Mouse (Mus musculus) hindbrain, embryonic 14.5 days (tissue): ENCODE measurements around the gene Scamp1. TPM values are rescaled to one million over a fixed set of nuclear protein-coding genes. Genes with fewer than 3 reads are reported as not detected.
A peak's percentile ranks its signal among the peaks of the same experiment; 100 is the strongest.
"Not testable (repeated sequence)": the region's sequence is repeated elsewhere in the genome, so short reads cannot be mapped to it uniquely, and the experiment has no call there.

Experiments used
- ATAC-seq: fragments of 200-750 bp; cut with Nextera tagmentation; 2 replicates; pipeline ENCODE4 v1.8.0; 2017; ENCODE audit warnings: moderate number of reproducible peaks, mild to moderate bottlenecking, moderate TSS enrichment, moderate library complexity; ENCODE audit not compliant: low FRiP score
- DNase-seq: peaks from one replicate; pipeline ENCODE4 v3.0.0-alpha.2; 2015; ENCODE audit warnings: low spot score
- H3K27ac ChIP-seq: fragments of 300-500 bp; sonication (generic); 2 replicates; pipeline ENCODE4 v1.5.1; 2014; ENCODE audit warnings: mild to moderate bottlenecking, moderate library complexity
- H3K27me3 ChIP-seq: fragments of 300-500 bp; sonication (generic); 2 replicates; pipeline ENCODE4 v1.6.1; 2014; ENCODE audit warnings: mild to moderate bottlenecking, low read length, mixed read lengths; ENCODE audit not compliant: control insufficient read depth, insufficient read depth
- H3K36me3 ChIP-seq: fragments of 300-500 bp; sonication (generic); replicated peaks from 2 replicates; pipeline ENCODE4 v1.6.1; 2014; ENCODE audit not compliant: control insufficient read depth, insufficient read depth
- H3K4me1 ChIP-seq: fragments of 300-500 bp; sonication (generic); replicated peaks from 2 replicates; pipeline ENCODE4 v1.6.1; 2014; ENCODE audit warnings: antibody characterized with exemption, low read length, mixed read lengths; ENCODE audit not compliant: control insufficient read depth, insufficient read depth
- H3K4me2 ChIP-seq: fragments of 300-500 bp; sonication (generic); replicated peaks from 2 replicates; pipeline ENCODE4 v1.6.1; 2014; ENCODE audit warnings: mild to moderate bottlenecking, moderate library complexity
- H3K4me3 ChIP-seq: fragments of 300-500 bp; sonication (generic); replicated peaks from 2 replicates; pipeline ENCODE4 v1.5.1; 2014; ENCODE audit warnings: mild to moderate bottlenecking, low read length
- H3K9ac ChIP-seq: fragments of 300-500 bp; sonication (generic); 2 replicates; pipeline ENCODE4 v1.6.1; 2014
- H3K9me3 ChIP-seq: fragments of 300-500 bp; sonication (generic); 2 replicates; pipeline ENCODE4 v1.6.1; 2016; ENCODE audit warnings: low read length; ENCODE audit not compliant: control insufficient read depth
- WGBS: fragments of 180-500 bp; shearing (Covaris S2); extraction: QIAGEN DNeasy Blood & Tissue Kit; methylation state at CpG from one replicate; pipeline ENCODE4 v1.1.7; 2014; 5-methylcytosine and 5-hydroxymethylcytosine counted together
- polyA plus RNA-seq: library from polyadenylated mRNA; unstranded; fragments of >200 nt; fragmentation: Nextera tagmentation; extraction: Ambion mirVana; gene quantifications from 2 replicates; pipeline ENCODE4 v1.2.1, GENCODE M21; 2014

Gene Scamp1
- polyA plus RNA-seq, result 159 and 174 TPM in 2 replicates

DNA sequence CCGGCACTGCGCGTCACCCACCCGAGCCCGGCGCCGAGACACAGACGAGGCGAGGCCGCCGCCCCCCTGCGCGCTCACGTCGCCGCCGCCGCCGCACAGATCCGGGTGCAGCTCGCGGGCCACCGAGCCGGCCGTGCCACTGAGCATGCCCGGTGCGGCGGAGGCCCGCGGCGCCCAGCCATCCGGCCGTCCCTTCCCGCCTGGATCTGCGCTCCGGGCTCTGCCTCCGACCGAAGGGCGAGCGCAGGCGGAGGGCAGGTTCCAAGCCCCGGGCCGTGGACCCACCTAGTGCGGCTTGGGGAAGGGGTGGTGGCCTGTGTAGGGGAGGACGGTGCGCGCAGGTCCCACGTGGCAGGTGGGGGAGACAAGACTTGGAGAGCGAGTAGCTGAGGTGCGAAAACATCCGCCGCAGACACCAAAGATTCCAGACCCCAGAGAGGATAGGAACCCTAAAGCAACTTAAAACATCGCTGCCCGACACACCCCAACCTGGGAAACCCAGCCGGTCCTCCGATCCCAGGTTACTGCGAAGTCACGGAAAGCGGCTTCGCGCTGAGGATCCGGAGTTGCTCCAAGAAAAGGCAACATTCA, at the start of gene Scamp1:
Scamp1 (minus strand) TSS at position 577 of the 591 bp plus-strand sequence.
- ATAC-seq, result peak; percentile 98
- H3K9ac ChIP-seq, result peak within 1 kb of the TSS; percentile 90
- WGBS, result under 1% methylated on average over 62 of the region's 62 CpGs

DNA sequence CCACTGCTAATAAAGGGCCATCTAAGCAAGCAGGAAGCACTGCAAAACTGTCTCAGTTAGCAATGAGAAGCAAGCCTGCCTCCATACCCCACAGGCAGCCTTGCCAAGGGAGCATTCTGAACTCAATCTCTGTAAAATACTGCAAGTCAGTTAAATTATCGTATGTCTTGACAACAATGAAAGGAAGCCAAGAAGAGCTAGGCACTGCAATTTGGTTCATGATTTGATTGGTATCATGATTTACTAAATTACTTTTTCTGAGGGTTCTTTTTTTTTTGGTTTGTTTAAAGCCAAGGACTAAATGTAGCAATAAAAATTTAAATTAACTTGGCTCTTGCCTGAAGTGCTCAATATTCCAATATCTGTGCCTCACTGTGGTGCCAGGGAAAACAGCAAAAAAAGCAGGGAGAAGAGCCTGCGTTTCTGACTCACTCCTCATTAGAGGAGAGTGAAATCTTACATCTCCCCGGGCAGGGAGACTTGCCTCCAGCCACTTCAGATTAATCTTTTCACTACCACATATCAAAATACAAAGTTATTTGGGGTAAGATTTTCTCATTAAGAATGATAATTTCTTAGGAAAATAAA, 44.8 kb upstream of the Scamp1 start:
- 54% methylated on average over 3 of the region's 3 CpGs for WGBS
- H3K36me3 ChIP-seq, result no peaks in the 10 kb centered on the region
- no peaks in the 10 kb centered on the region for H3K4me1 ChIP-seq
- H3K27ac ChIP-seq, result peak overlapping the region; percentile 55; the same call in 1 of the 2 replicates
- H3K9ac ChIP-seq, result no peak overlapping the region
- H3K9me3 ChIP-seq, result no peaks in the 10 kb centered on the region
- H3K4me2 ChIP-seq, result no peak overlapping the region
- no peak overlapping the region for H3K4me3 ChIP-seq
- DNase-seq (no peak), ATAC-seq (no peak)
- H3K27me3 ChIP-seq, result no peaks in the 10 kb centered on the region

More for the DNA sequence above, at the start of gene Scamp1:
- Histone ChIP-seq H3K27me3 (no peaks in the 10 kb centered on the region), H3K9me3 (no peaks in the 10 kb centered on the region), H3K4me1 (peaks cover 31% of the 10 kb centered on the region), H3K4me3 (peak within 1 kb of the TSS; percentile 85), H3K36me3 (no peaks in the 10 kb centered on the region), H3K27ac (peak within 1 kb of the TSS; percentile 90), H3K4me2 (peak within 1 kb of the TSS; percentile 61)
- peak; percentile 85 for DNase-seq

DNA sequence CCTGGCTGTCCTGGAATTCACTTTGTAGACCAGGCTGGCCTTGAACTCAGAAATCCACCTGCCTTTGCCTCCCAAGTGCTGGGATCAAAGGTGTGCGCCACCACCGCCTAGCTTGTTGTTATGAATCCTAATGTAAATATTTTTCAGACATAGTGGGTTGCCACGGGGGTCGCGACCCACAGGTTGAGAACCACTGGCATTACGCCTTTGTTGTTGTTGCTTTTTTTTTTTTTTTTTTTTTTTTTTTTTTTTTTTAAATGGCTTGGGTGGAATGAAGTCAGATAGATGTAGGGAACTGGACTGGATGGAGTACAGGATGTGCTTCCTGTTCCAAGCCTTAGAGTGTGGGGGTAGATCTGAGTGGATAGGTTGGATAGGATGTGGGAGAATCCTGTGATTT, 43.3 kb upstream of the Scamp1 start:
- not testable (repeated sequence) for H3K36me3 ChIP-seq, H3K27me3 ChIP-seq, H3K9ac ChIP-seq, H3K4me3 ChIP-seq, H3K4me1 ChIP-seq, DNase-seq, H3K4me2 ChIP-seq, H3K27ac ChIP-seq, ATAC-seq, H3K9me3 ChIP-seq
- 91% methylated on average over 6 of the region's 6 CpGs for WGBS

DNA sequence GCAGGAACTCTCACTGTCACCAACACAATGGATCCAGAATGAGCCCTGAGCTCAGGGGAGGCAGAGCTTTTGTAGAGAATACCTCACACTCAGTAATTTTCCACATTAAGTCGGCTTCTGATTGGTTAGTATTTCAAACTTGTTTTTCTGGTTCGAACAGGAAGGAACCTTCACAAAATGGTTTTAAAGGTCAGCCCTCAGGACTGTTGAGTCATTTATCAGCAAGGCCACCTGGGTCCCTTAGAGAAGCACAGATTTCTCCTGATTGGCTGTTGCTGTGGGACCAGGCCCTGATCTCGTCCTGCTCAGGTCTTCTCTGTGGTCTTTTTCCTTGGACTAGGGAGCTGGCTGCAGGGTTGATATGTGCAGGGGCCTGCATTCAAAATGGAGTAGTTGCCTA, 42.4 kb upstream of the Scamp1 start:
- Histone ChIP-seq H3K4me2 (no peak overlapping the region), H3K4me1 (no peaks in the 10 kb centered on the region), H3K27me3 (no peaks in the 10 kb centered on the region), H3K9ac (no peak overlapping the region), H3K4me3 (no peak overlapping the region), H3K9me3 (peaks cover 7% of the 10 kb centered on the region; the same call in 1 of the 2 replicates), H3K36me3 (no peaks in the 10 kb centered on the region), H3K27ac (no peak overlapping the region)
- 81% methylated on average over 3 of the region's 3 CpGs for WGBS
- DNase-seq (no peak), ATAC-seq (no peak)

DNA sequence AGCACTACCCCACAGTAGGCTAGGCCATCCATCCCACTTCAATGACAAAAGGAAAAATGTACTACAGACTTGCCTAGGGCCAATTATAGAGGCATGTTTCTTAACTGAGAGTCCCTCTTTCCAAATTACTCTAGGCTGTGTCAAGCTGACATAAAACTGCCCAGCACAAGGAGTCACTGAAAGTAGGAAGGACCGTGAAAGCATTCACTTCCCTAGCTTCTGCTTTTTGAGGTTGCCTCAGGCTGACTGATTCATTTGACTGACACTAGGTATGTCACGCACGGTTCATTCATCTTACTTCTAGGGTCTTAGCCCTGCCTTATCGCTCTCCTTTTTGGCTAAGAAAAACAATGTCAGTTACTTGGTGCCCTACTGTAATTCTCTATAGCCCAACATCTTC, 36.8 kb upstream of the Scamp1 start:
- Histone ChIP-seq H3K9ac (no peak overlapping the region), H3K27ac (no peak overlapping the region), H3K9me3 (peaks cover 7% of the 10 kb centered on the region; the same call in 1 of the 2 replicates), H3K4me3 (no peak overlapping the region), H3K36me3 (no peaks in the 10 kb centered on the region), H3K27me3 (no peaks in the 10 kb centered on the region), H3K4me1 (0 out of 2 replicates have a peak, but pooled peaks cover under 1% of the 10 kb centered on the region), H3K4me2 (no peak overlapping the region)
- no peak for DNase-seq
- ATAC-seq, result no peak
- WGBS, result 96% methylated on average over 4 of the region's 4 CpGs

DNA sequence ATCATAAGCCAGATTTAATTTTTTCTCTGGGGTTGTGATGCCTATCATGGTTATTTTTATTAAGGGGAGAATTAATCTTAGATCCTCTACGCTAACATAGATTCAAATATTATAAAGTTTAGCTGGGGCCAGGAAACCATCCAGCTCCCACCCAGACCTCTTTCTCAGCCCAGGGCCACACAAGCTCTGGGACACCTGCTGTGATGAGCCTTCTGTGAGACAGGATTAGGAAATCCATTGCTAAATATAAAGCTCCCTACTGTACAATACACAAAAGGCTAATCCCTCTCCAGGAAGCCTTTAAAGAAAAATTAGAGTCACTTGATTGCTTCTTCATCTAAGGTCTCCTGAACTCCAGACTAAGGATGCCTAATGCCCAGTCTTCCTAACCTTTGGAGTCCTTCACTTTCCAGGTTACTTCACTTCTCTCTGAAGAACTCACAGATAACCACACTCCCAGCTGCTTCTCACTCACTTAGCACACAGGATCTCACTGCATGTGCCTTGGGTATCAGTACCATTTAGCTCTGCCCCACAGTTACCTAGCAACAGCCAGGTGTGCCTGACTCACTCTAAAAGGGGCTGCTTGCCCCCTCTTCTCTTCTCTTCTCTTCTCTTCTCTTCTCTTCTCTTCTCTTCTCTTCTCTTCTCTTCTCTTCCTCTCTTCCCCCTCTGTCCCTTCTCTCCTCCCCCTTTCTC, 35.6 kb upstream of the Scamp1 start:
- ATAC-seq, result no peak
- H3K9me3 ChIP-seq, result peaks cover 7% of the 10 kb centered on the region; the same call in 1 of the 2 replicates
- H3K27me3 ChIP-seq, result no peaks in the 10 kb centered on the region
- no peaks in the 10 kb centered on the region for H3K36me3 ChIP-seq
- no peak for DNase-seq
- H3K9ac ChIP-seq, result no peak overlapping the region
- 74% methylated on average over 1 of the region's 1 CpGs for WGBS
- H3K4me3 ChIP-seq, result no peak overlapping the region
- no peak overlapping the region for H3K27ac ChIP-seq
- no peak overlapping the region for H3K4me2 ChIP-seq
- H3K4me1 ChIP-seq, result 0 out of 2 replicates have a peak, but pooled peaks cover 3% of the 10 kb centered on the region

DNA sequence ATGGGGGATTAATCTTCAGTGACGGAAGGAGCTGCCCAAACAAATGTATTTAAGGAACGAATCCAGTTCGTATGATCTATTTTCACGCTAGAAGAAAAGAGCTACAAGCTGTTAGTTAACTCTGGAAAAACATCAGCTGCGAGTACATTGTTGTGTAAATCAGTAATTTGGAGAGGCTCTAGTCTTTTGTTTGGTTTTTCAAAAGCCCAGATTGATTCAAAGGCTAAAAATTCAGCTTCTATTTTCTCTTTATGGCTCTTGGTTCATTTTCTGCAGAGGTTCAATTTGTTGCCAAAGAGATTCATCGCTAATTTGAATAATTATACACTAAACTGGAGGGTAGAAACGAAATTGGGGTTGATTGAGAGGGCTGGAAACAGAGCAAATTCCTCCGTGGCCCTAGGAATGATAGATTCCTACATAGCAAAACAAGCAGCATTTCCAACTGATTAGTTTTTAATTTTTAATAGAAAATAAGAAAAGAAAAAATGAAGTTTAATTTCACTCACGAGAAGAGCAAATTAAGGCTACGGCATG, 31.4 kb upstream of the Scamp1 start:
- 0 out of 2 replicates have a peak overlapping the region, but pooled peaks have one; percentile 3 for H3K4me2 ChIP-seq
- WGBS, result 30% methylated on average over 10 of the region's 10 CpGs
- no peaks in the 10 kb centered on the region for H3K9me3 ChIP-seq
- no peaks in the 10 kb centered on the region for H3K36me3 ChIP-seq
- H3K4me3 ChIP-seq, result no peak overlapping the region
- H3K9ac ChIP-seq, result no peak overlapping the region
- 0 out of 2 replicates have a peak, but pooled peaks cover 3% of the 10 kb centered on the region for H3K4me1 ChIP-seq
- DNase-seq, result no peak
- no peak for ATAC-seq
- no peaks in the 10 kb centered on the region for H3K27me3 ChIP-seq
- H3K27ac ChIP-seq, result no peak overlapping the region

DNA sequence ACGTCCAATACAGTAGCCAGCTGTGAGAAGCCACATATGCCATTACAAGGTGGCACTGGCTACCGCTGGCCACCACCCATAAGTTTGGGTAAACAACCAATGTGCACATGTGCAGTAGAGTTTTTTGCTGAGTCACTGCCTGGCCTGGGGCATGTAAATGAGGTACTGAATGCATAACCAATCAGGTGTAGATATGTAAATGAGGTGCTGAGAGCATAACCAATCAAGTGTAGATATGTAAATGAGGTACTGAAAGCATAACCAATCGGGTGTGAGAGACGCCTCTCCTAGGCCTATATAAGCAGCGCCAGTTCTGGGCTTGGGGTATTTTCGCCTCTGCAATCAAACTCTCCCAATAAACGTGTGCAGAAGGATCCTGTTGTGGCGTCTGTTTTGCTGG, 27.2 kb upstream of the Scamp1 start:
- H3K4me1 ChIP-seq, H3K4me2 ChIP-seq, H3K9me3 ChIP-seq, ATAC-seq, H3K4me3 ChIP-seq, DNase-seq, H3K36me3 ChIP-seq, H3K9ac ChIP-seq, H3K27ac ChIP-seq, H3K27me3 ChIP-seq: not testable (repeated sequence)
- 91% methylated on average over 8 of the region's 8 CpGs for WGBS

DNA sequence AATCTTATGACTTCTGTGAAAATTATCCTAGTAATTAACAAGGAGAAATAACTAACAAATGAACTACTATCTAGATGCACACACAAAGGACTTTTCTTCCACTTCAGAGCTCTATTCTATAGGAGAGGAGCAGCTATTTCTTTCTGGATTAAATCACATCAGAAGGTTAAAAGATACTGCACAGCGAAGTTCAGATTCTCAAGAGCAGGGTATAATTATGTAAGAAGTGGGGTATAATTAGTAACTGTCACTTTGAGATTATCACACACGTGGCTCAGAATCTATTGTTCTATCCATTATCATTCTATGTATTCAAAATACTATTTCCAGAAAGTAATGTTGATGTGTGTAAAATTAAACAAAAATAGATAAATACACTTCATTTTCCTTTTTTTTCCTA, 22.6 kb upstream of the Scamp1 start:
- 67% methylated on average over 2 of the region's 2 CpGs for WGBS
- H3K4me3 ChIP-seq, result no peak overlapping the region
- no peak for ATAC-seq
- H3K27me3 ChIP-seq, result no peaks in the 10 kb centered on the region
- no peak overlapping the region for H3K9ac ChIP-seq
- H3K27ac ChIP-seq, result no peak overlapping the region
- H3K4me2 ChIP-seq, result no peak overlapping the region
- H3K9me3 ChIP-seq, result no peaks in the 10 kb centered on the region
- peaks cover 9% of the 10 kb centered on the region for H3K4me1 ChIP-seq
- H3K36me3 ChIP-seq, result no peaks in the 10 kb centered on the region
- no peak for DNase-seq
